ENCODE assay signal across 7 mouse cellular contexts in the genomic region with DNA sequence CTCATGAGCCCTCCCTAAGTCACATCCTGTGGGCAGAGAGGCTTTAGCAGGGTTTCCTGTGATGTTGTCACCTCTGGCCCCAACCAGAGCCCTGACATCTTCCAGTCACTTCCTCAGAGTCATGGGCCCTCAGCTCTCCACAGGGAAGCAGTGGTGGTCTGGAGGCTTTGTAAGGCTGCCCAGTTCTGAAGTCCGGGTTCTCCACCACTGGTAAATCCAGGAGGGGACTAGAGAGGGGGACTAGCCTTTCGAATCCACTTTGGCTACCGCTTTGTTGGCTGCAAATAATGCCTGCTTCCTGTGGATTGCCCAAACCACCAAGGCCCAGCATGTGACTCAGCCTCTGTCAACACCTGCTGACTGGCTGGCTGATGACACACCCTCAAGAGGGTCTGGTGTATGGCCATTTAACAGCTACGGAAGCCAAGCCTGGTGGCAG. TPM values are rescaled to one million over a fixed set of nuclear protein-coding genes. Genes with fewer than 3 reads are reported as not detected.
DNase-seq lines count a peak whose midpoint lies in the region; ATAC-seq and TF ChIP-seq lines count a peak whose summit lies in the region.

No protein-coding gene starts in this region.

- H3K27ac ChIP-seq in limb, embryonic 15.5 days, result peak overlapping the region; percentile 54
- H3K27ac ChIP-seq in neural tube, embryonic 13.5 days (replicated peaks), result 0 out of 2 replicates have a peak overlapping the region, but pooled peaks have one; percentile 99
- H3K27ac ChIP-seq in midbrain, embryonic 15.5 days, result no peak overlapping the region

- peaks cover 17% of the 10 kb centered on the region for H3K36me3 ChIP-seq in C2C12 (ENCODE audit: control insufficient read depth, insufficient read depth)
- H3K36me3 ChIP-seq in limb, embryonic 15.5 days, result peaks cover 13% of the 10 kb centered on the region
- peaks cover 9% of the 10 kb centered on the region for H3K36me3 ChIP-seq in neural tube, embryonic 13.5 days
- peaks cover 6% of the 10 kb centered on the region; the same call in 1 of the 2 replicates for H3K36me3 ChIP-seq in midbrain, embryonic 15.5 days (replicated peaks)

- H3K27me3 ChIP-seq in C2C12 (ENCODE audit: control insufficient read depth, insufficient read depth, insufficient read length), result no peaks in the 10 kb centered on the region
- H3K27me3 ChIP-seq in limb, embryonic 15.5 days, result no peaks in the 10 kb centered on the region
- H3K27me3 ChIP-seq in neural tube, embryonic 13.5 days, result no peaks in the 10 kb centered on the region
- H3K27me3 ChIP-seq in midbrain, embryonic 15.5 days (replicated peaks), result no peaks in the 10 kb centered on the region

- H3ac ChIP-seq in C2C12 (ENCODE audit: control insufficient read depth, insufficient read length, low read depth), result no peak overlapping the region

- peaks cover 32% of the 10 kb centered on the region for H3K4me1 ChIP-seq in limb, embryonic 15.5 days
- H3K4me1 ChIP-seq in neural tube, embryonic 13.5 days (replicated peaks), result peaks cover 36% of the 10 kb centered on the region
- H3K4me1 ChIP-seq in midbrain, embryonic 15.5 days, result peaks cover 22% of the 10 kb centered on the region

- peaks cover 27% of the 10 kb centered on the region for H3K79me2 ChIP-seq in C2C12 (ENCODE audit: control insufficient read depth, insufficient read depth)

- H3K9ac ChIP-seq in limb, embryonic 15.5 days, result no peak overlapping the region
- no peak overlapping the region for H3K9ac ChIP-seq in neural tube, embryonic 13.5 days
- no peak overlapping the region for H3K9ac ChIP-seq in midbrain, embryonic 15.5 days

- H3K9me3 ChIP-seq in limb, embryonic 15.5 days, result no peaks in the 10 kb centered on the region
- no peaks in the 10 kb centered on the region for H3K9me3 ChIP-seq in neural tube, embryonic 13.5 days
- H3K9me3 ChIP-seq in midbrain, embryonic 15.5 days, result no peaks in the 10 kb centered on the region

- H3K4me3 ChIP-seq in C2C12 (ENCODE audit: insufficient read depth, poor library complexity, severe bottlenecking), result no peak overlapping the region
- H3K4me3 ChIP-seq in limb, embryonic 15.5 days, result no peak overlapping the region
- no peak overlapping the region for H3K4me3 ChIP-seq in neural tube, embryonic 13.5 days
- no peak overlapping the region for H3K4me3 ChIP-seq in midbrain, embryonic 15.5 days

- peak; percentile 54 for ATAC-seq in granulocyte monocyte progenitor cell, adult 5-6 weeks (replicated peaks; ENCODE audit: poor library complexity, severe bottlenecking)
- no peak for ATAC-seq in limb, embryonic 15.5 days (ENCODE audit: insufficient number of reproducible peaks, low FRiP score, low TSS enrichment, low read depth)
- ATAC-seq in neural tube, embryonic 13.5 days (ENCODE audit: low read depth), result no peak
- ATAC-seq in midbrain, embryonic 15.5 days (replicated peaks), result no peak

- TF ChIP-seq CTCF in C2C12 (IDR thresholded peaks at IDR 0.05; ENCODE audit: control insufficient read depth, insufficient read depth, insufficient read length), result no peak

- peak; percentile 88 for DNase-seq in 3T3-L1 (ENCODE audit: low read depth, low spot score)
- DNase-seq in gastrocnemius, postnatal 4 days (ENCODE audit: low spot score in 2 of 2), result no peak

- no peak overlapping the region for H3K4me2 ChIP-seq in limb, embryonic 15.5 days
- H3K4me2 ChIP-seq in neural tube, embryonic 13.5 days, result no peak overlapping the region
- H3K4me2 ChIP-seq in midbrain, embryonic 15.5 days, result no peak overlapping the region

- WGBS in limb, embryonic 15.5 days, result 55% methylated on average over 4 of the region's 4 CpGs
- 73% methylated on average over 4 of the region's 4 CpGs for WGBS in neural tube, embryonic 13.5 days
- 74% methylated on average over 4 of the region's 4 CpGs for WGBS in midbrain, embryonic 15.5 days

- peaks cover 23% of the 10 kb centered on the region for H3K79me3 ChIP-seq in C2C12 (ENCODE audit: low read depth)

TF ChIP-seq in C2C12, 6 proteins besides CTCF, POLR2A, EP300 and RAD21:
- TF ChIP-seq MAX (IDR thresholded peaks at IDR 0.05) (peak; percentile 84), USF1 (IDR thresholded peaks at IDR 0.05; ENCODE audit: low read depth) (peak; percentile 86), MYOG (IDR thresholded peaks at IDR 0.05; ENCODE audit: control insufficient read depth, extremely low read depth, insufficient read length) (no peak), MYOD1 (IDR thresholded peaks at IDR 0.05; ENCODE audit: control insufficient read depth, insufficient read length, low read depth) (peak; percentile 87), FOSL1 (IDR thresholded peaks at IDR 0.05; ENCODE audit: insufficient read depth, low read length, poor library complexity, severe bottlenecking) (peak; percentile 70), CEBPB (IDR thresholded peaks at IDR 0.05; ENCODE audit: low read depth) (peak; percentile 74)

RNA-seq across cellular contexts. Expression of a gene that starts 2.1 kb away (rescaled TPM):
- 112 TPM for polyA plus RNA-seq in C2C12 (2012; fragmentation: generic; extraction: Trizol)
- total RNA-seq in granulocyte monocyte progenitor cell, adult 5-6 weeks (2014; fragmentation: Nextera tagmentation), result 89.5 and 102 TPM in 2 replicates
- total RNA-seq in granulocyte monocyte progenitor cell, adult 5-6 weeks (2017), result 44.8 and 54.3 TPM in 2 replicates
- polyA plus RNA-seq in limb, embryonic 15.5 days (2015; fragmentation: Nextera tagmentation; extraction: Ambion mirVana), result 84.4 and 101 TPM in 2 replicates
- 72.2 and 74.6 TPM in 2 replicates for polyA plus RNA-seq in neural tube, embryonic 13.5 days (2015; fragmentation: Nextera tagmentation; extraction: Ambion mirVana)
- total RNA-seq in gastrocnemius, postnatal 4 days (2021), result 10 to 100 TPM; 49.3 to 55.2 TPM
- 73.5 and 76.5 TPM in 2 replicates for polyA plus RNA-seq in midbrain, embryonic 15.5 days (2015; fragmentation: Nextera tagmentation; extraction: Ambion mirVana)

RNA-seq across cellular contexts. Expression of a gene that starts 5.8 kb away (rescaled TPM):
- 0.50 TPM for polyA plus RNA-seq in C2C12 (2012; fragmentation: generic; extraction: Trizol)
- total RNA-seq in granulocyte monocyte progenitor cell, adult 5-6 weeks (2014; fragmentation: Nextera tagmentation), result 14.3 and 17.6 TPM in 2 replicates
- 11.2 and 12.7 TPM in 2 replicates for total RNA-seq in granulocyte monocyte progenitor cell, adult 5-6 weeks (2017)
- 23.0 and 24.7 TPM in 2 replicates for polyA plus RNA-seq in limb, embryonic 15.5 days (2015; fragmentation: Nextera tagmentation; extraction: Ambion mirVana)
- 42.5 and 51.4 TPM in 2 replicates for polyA plus RNA-seq in neural tube, embryonic 13.5 days (2015; fragmentation: Nextera tagmentation; extraction: Ambion mirVana)
- total RNA-seq in gastrocnemius, postnatal 4 days (2021), result 10 to 100 TPM; 18.4 TPM
- 54.7 and 57.2 TPM in 2 replicates for polyA plus RNA-seq in midbrain, embryonic 15.5 days (2015; fragmentation: Nextera tagmentation; extraction: Ambion mirVana)

RNA-seq across cellular contexts. Expression of a gene that starts 11.1 kb away (rescaled TPM):
- polyA plus RNA-seq in C2C12 (2012; fragmentation: generic; extraction: Trizol), result 26.7 TPM
- total RNA-seq in granulocyte monocyte progenitor cell, adult 5-6 weeks (2014; fragmentation: Nextera tagmentation), result 24.2 and 34.0 TPM in 2 replicates
- total RNA-seq in granulocyte monocyte progenitor cell, adult 5-6 weeks (2017), result 19.0 and 20.7 TPM in 2 replicates
- 33.5 and 34.8 TPM in 2 replicates for polyA plus RNA-seq in limb, embryonic 15.5 days (2015; fragmentation: Nextera tagmentation; extraction: Ambion mirVana)
- 14.3 and 14.7 TPM in 2 replicates for polyA plus RNA-seq in neural tube, embryonic 13.5 days (2015; fragmentation: Nextera tagmentation; extraction: Ambion mirVana)
- total RNA-seq in gastrocnemius, postnatal 4 days (2021), result 10 to 100 TPM; 18.7 to 22.4 TPM
- polyA plus RNA-seq in midbrain, embryonic 15.5 days (2015; fragmentation: Nextera tagmentation; extraction: Ambion mirVana), result 23.2 and 25.1 TPM in 2 replicates

RNA-seq across cellular contexts. Expression of a gene that starts 25.8 kb away (rescaled TPM):
- polyA plus RNA-seq in C2C12 (2012; fragmentation: generic; extraction: Trizol), result not detected
- total RNA-seq in granulocyte monocyte progenitor cell, adult 5-6 weeks (2014; fragmentation: Nextera tagmentation), result not detected in 2 replicates
- total RNA-seq in granulocyte monocyte progenitor cell, adult 5-6 weeks (2017), result not detected in 2 replicates
- polyA plus RNA-seq in limb, embryonic 15.5 days (2015; fragmentation: Nextera tagmentation; extraction: Ambion mirVana), result not detected in 2 replicates
- 3.2 and 4.0 TPM in 2 replicates for polyA plus RNA-seq in neural tube, embryonic 13.5 days (2015; fragmentation: Nextera tagmentation; extraction: Ambion mirVana)
- total RNA-seq in gastrocnemius, postnatal 4 days (2021), result not detected
- polyA plus RNA-seq in midbrain, embryonic 15.5 days (2015; fragmentation: Nextera tagmentation; extraction: Ambion mirVana), result 3.4 and 4.1 TPM in 2 replicates

RNA-seq across cellular contexts. Expression of a gene that starts 42.0 kb away (rescaled TPM):
- polyA plus RNA-seq in C2C12 (2012; fragmentation: generic; extraction: Trizol), result 35.7 TPM
- 15.4 and 33.4 TPM in 2 replicates for total RNA-seq in granulocyte monocyte progenitor cell, adult 5-6 weeks (2014; fragmentation: Nextera tagmentation)
- 19.0 and 28.7 TPM in 2 replicates for total RNA-seq in granulocyte monocyte progenitor cell, adult 5-6 weeks (2017)
- 68.5 and 71.7 TPM in 2 replicates for polyA plus RNA-seq in limb, embryonic 15.5 days (2015; fragmentation: Nextera tagmentation; extraction: Ambion mirVana)
- polyA plus RNA-seq in neural tube, embryonic 13.5 days (2015; fragmentation: Nextera tagmentation; extraction: Ambion mirVana), result 53.2 and 55.8 TPM in 2 replicates
- total RNA-seq in gastrocnemius, postnatal 4 days (2021), result 10 to 100 TPM; 17.8 to 22.4 TPM
- 54.1 and 55.9 TPM in 2 replicates for polyA plus RNA-seq in midbrain, embryonic 15.5 days (2015; fragmentation: Nextera tagmentation; extraction: Ambion mirVana)

Comparison
In these comparisons a context has a peak if more than half of its experiments do, and no peak if none do; other contexts are left out.
1. RNA of a gene that starts 5.8 kb away (polyA plus RNA-seq): 54.7 to 57.2 TPM in midbrain, embryonic 15.5 days, 42.5 to 51.4 TPM in neural tube, embryonic 13.5 days and 23.0 to 24.7 TPM in limb, embryonic 15.5 days; 0.50 TPM in C2C12 (single experiment); every median in the first group is over 10 times any median in the second.